Mouse (Mus musculus) myocyte (in vitro differentiated cells): ENCODE measurements around the gene Gadd45b. TPM values are rescaled to one million over a fixed set of nuclear protein-coding genes. Genes with fewer than 3 reads are reported as not detected.

ENCODE experiments used
- H3K27me3 ChIP-seq: one replicate; pipeline ENCODE4 v1.6.1; 2011; ENCODE audit not compliant: control insufficient read depth, insufficient read depth, insufficient read length
- H3K36me3 ChIP-seq: one replicate; pipeline ENCODE4 v1.6.1; 2011; ENCODE audit not compliant: control insufficient read depth, insufficient read depth
- H3K4me2 ChIP-seq: one replicate; pipeline ENCODE4 v1.6.1; 2011; ENCODE audit warnings: low read depth, control low read depth
- H3K4me3 ChIP-seq: one replicate; pipeline ENCODE4 v1.5.1; 2011; ENCODE audit warnings: mild to moderate bottlenecking, control low read depth, moderate library complexity
- H3K79me2 ChIP-seq: one replicate; pipeline ENCODE4 v1.6.1; 2011; ENCODE audit not compliant: control insufficient read depth, insufficient read depth
- H3ac ChIP-seq: one replicate; pipeline ENCODE4 v1.6.1; 2011; ENCODE audit not compliant: control insufficient read depth, insufficient read length
- CEBPB ChIP-seq: IDR thresholded peaks from 2 replicates; pipeline ENCODE4 v1.6.1; 2011; ENCODE audit warnings: mild to moderate bottlenecking, moderate library complexity; ENCODE audit not compliant: poor library complexity, insufficient read depth, severe bottlenecking
- E2F4 ChIP-seq: IDR thresholded peaks from one replicate; pipeline ENCODE4 v1.6.1; 2011; ENCODE audit warnings: mild to moderate bottlenecking, control low read depth, moderate library complexity; ENCODE audit not compliant: insufficient read depth
- MYOD1 ChIP-seq, 3 experiments: IDR thresholded peaks; one replicate each; pipeline ENCODE4 v1.6.1; 2011; ENCODE audit warnings: control low read depth in 2 of 3, low read depth in 2 of 3, mild to moderate bottlenecking in 2 of 3, moderate library complexity in 1 of 3; ENCODE audit not compliant: insufficient read length in 2 of 3, control insufficient read depth in 1 of 3
- MYOG ChIP-seq, 3 experiments: IDR thresholded peaks; one replicate each; pipeline ENCODE4 v1.6.1; 2011; ENCODE audit warnings: control low read depth in 2 of 3, low read depth in 2 of 3, mild to moderate bottlenecking in 2 of 3; ENCODE audit not compliant: insufficient read length in 2 of 3, control insufficient read depth in 1 of 3, insufficient read depth in 1 of 3
- POLR2A ChIP-seq: IDR thresholded peaks from one replicate; pipeline ENCODE4 v1.6.1; 2011; ENCODE audit warnings: low read depth, mild to moderate bottlenecking, control low read depth, moderate library complexity; ENCODE audit not compliant: insufficient read length
- POLR2AphosphoS2 ChIP-seq: IDR thresholded peaks from one replicate; pipeline ENCODE4 v1.6.1; 2011; ENCODE audit warnings: low read depth, control low read depth; ENCODE audit not compliant: insufficient read length
- REST ChIP-seq: IDR thresholded peaks from one replicate; pipeline ENCODE4 v1.6.1; 2011; ENCODE audit warnings: mild to moderate bottlenecking, control low read depth, moderate library complexity; ENCODE audit not compliant: insufficient read depth, insufficient read length
- SRF ChIP-seq: IDR thresholded peaks from one replicate; pipeline ENCODE4 v1.6.1; 2011; ENCODE audit warnings: low read depth; ENCODE audit not compliant: control insufficient read depth, insufficient read length
- TCF12 ChIP-seq: IDR thresholded peaks from one replicate; pipeline ENCODE4 v1.6.1; 2011; ENCODE audit warnings: mild to moderate bottlenecking, control low read depth; ENCODE audit not compliant: poor library complexity, insufficient read depth, severe bottlenecking
- TCF3 ChIP-seq: IDR thresholded peaks from one replicate; pipeline ENCODE4 v1.6.1; 2011; ENCODE audit warnings: low read depth, control low read depth; ENCODE audit not compliant: insufficient read length
- USF1 ChIP-seq: IDR thresholded peaks from one replicate; pipeline ENCODE4 v1.6.1; 2011; ENCODE audit warnings: low read depth, mild to moderate bottlenecking, control low read depth, moderate library complexity
- polyA plus RNA-seq: library from polyadenylated mRNA; unstranded; fragments of >200 nt; fragmentation: generic; extraction: Trizol; gene quantifications from one replicate; pipeline ENCODE4 v1.2.1, GENCODE M21; 2012; ENCODE audit warnings: missing spikeins

Gene Gadd45b
- polyA plus RNA-seq, 1 experiment, result 52.2 TPM

DNA sequence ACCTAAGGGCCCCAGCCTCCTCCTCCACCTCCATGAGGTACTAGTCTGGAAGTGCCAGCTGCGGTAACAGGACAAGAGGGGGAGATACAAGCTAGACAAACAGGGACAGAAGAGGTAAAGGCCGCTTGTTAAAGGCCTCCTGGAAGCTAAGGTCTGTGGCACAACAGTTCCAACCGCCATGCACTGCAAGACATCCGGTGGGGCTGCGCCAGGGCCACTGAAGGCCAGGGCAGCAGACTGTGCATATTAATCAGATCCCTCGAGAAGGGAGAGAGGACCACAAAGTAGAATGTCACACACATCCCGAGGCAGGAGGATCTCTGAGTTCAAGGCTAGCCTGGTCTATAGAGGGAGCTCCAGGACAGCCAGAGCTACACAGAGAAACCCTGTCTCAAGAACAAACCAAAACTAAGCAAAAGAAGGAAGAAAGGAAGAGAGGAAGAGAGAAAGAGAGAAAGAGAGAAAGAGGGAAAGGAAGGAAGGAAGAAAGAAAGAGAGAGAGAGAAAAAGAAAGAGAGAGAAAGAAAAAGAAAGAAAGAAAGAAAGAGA, 51.8 kb downstream of the Gadd45b start:
- Histone ChIP-seq H3K79me2 (no peaks in the 10 kb centered on the region), H3K27me3 (no peaks in the 10 kb centered on the region), H3ac (no peak overlapping the region), H3K36me3 (no peaks in the 10 kb centered on the region), H3K4me3 (no peak overlapping the region), H3K4me2 (no peak overlapping the region)
- TF ChIP-seq E2F4 (no peak), POLR2AphosphoS2 (no peak), MYOD1 (IDR thresholded peaks at IDR 0.05; ENCODE audit: control insufficient read depth in 1 of 3, insufficient read length in 2 of 3, low read depth in 2 of 3) (no peak), USF1 (no peak), REST (no peak), TCF12 (no peak), CEBPB (no peak), SRF (no peak), POLR2A (no peak), TCF3 (no peak), MYOG (IDR thresholded peaks at IDR 0.05; ENCODE audit: control insufficient read depth in 1 of 3, insufficient read depth in 1 of 3, insufficient read length in 2 of 3, low read depth in 2 of 3) (no peak)

Other genes starting within 250 kb of the Gadd45b start
- 25.1 TPM for gene Mob3a, start 228.1 kb upstream of the Gadd45b start, polyA plus RNA-seq
- gene Izumo4, start 227.9 kb upstream of the Gadd45b start, polyA plus RNA-seq, result 1.9 TPM
- 68.0 TPM for gene Ap3d1, start 187.8 kb upstream of the Gadd45b start, polyA plus RNA-seq
- gene Dot1l, start 174.9 kb upstream of the Gadd45b start, polyA plus RNA-seq, result 20.6 TPM
- gene Sf3a2, start 131.9 kb upstream of the Gadd45b start, polyA plus RNA-seq, result 93.1 TPM
- 69.6 TPM for gene Plekhj1, start 131.4 kb upstream of the Gadd45b start, polyA plus RNA-seq
- 0.76 TPM for gene Amh, start 124.8 kb upstream of the Gadd45b start, polyA plus RNA-seq
- 343 TPM for gene Jsrp1, start 116.6 kb upstream of the Gadd45b start, polyA plus RNA-seq
- 1,349 TPM for gene Oaz1, start 103.4 kb upstream of the Gadd45b start, polyA plus RNA-seq
- gene Lingo3, start 86.0 kb upstream of the Gadd45b start, polyA plus RNA-seq, result 0.05 TPM
- gene Lsm7, start 74.9 kb upstream of the Gadd45b start, polyA plus RNA-seq, result 150 TPM
- gene Sppl2b, start 74.8 kb upstream of the Gadd45b start, polyA plus RNA-seq, result 31.0 TPM
- 0.05 TPM for gene Tmprss9, start 58.2 kb upstream of the Gadd45b start, polyA plus RNA-seq
- 225 TPM for gene Timm13, start 29.1 kb upstream of the Gadd45b start, polyA plus RNA-seq
- gene Lmnb2, start 11.8 kb upstream of the Gadd45b start, polyA plus RNA-seq, result 65.2 TPM
- 0.47 TPM for gene Gng7, start 84.9 kb downstream of the Gadd45b start, polyA plus RNA-seq
- 0.42 TPM for gene Diras1, start 95.6 kb downstream of the Gadd45b start, polyA plus RNA-seq
- 21.8 TPM for gene Slc39a3, start 107.4 kb downstream of the Gadd45b start, polyA plus RNA-seq
- 192 TPM for gene Sgta, start 130.1 kb downstream of the Gadd45b start, polyA plus RNA-seq
- gene Thop1, start 140.0 kb downstream of the Gadd45b start, polyA plus RNA-seq, result 139 TPM
- gene Creb3l3, start 168.8 kb downstream of the Gadd45b start, polyA plus RNA-seq, result 0.14 TPM
- gene Map2k2, start 175.8 kb downstream of the Gadd45b start, polyA plus RNA-seq, result 126 TPM
- 26.1 TPM for gene Zbtb7a, start 205.1 kb downstream of the Gadd45b start, polyA plus RNA-seq
- gene Pias4, start 237.8 kb downstream of the Gadd45b start, polyA plus RNA-seq, result 43.2 TPM
- gene Eef2, start 246.6 kb downstream of the Gadd45b start, polyA plus RNA-seq, result 3,891 TPM